Mouse (Mus musculus): Measurements from ENCODE around the gene Ccm2.

Gene Ccm2

DNA sequence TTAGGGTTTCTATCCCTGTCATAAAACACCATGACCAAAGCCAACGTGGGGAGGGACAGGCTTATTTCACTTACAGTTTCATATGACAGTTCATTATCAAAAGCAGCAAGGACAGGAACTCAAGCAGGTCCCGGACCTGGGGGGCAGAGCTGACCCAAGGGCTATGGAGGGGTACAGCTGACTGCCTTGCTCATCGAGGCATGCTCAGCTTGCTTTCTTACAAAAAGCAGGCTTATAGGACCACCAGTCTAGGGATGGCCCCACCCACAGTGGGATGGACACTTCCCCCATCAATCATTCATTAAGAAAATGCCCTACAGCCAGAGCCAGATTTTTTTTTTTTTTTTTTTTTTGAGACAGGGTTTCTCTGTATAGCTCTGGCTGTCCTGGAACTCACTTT lies 15.9 kb upstream of the Ccm2 start:
- DNase-seq = no peak

DNA sequence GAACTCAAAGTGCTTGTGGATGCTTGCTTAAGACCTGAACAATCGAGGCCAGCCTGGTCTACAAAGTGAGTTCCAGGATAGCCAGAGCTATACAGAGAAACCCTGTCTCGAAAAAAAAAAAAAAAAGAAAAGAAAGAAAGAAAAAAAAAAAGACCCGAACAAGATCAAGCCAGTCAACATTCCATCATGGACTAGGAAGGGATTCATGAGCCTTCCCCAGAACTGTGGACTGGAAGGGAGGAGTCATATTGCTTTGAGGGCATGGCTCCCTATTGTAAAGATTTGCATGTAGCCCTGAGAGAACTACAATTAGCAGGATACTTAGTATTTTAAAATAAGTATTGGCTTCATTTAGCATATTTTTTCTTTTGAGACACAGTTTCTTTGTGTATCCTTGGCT lies 2.0 kb upstream of the Ccm2 start:
- DNase-seq = no peak

DNA sequence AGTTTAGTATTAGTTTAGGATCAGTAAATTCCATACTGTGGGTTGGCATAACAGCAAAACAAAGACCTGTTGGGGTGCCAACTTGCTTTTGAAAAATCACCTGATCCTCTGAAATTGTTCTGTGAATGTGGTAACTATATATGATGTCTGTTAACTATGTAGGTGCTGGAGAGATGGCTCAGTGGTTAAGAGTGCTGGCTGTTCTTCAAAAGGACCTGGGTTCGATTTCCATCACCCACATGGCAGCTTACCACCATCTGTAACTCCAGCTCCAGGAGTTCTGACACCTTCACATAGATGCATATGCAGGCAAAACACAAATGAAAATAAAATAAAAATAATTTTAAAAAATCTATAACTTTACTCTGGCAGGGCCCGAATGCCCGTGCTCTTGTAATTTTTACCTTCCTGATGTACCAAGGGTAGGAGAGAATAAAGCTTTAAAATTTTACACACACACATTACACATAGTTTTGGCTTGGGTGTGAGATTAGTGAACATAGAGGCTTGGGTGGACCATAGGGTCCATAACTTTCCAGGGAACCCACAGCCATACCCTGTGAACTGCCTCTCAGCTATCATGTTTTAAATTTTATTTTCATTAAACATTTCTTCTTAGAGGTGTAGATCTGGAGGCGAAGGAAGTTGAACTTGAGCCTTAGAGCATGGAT lies 1.4 kb upstream of the Ccm2 start:
- no peak for DNase-seq

DNA sequence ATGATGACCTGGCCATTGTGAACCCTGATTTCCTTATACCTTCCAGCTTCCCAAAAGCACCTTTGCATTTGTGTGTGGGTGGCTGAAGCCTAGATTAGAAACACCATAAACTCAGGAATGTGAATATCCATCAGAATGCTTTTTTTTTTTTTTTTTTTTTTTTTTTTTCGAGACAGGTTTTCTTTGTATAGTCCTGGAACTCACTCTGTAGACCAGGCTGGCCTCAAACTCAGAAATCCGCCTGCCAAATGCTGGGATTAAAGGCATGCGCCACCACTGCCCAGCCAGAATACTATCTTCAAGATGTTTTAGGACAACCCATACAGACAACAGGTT lies 862 bp upstream of the Ccm2 start:
- DNase-seq = no peak

DNA sequence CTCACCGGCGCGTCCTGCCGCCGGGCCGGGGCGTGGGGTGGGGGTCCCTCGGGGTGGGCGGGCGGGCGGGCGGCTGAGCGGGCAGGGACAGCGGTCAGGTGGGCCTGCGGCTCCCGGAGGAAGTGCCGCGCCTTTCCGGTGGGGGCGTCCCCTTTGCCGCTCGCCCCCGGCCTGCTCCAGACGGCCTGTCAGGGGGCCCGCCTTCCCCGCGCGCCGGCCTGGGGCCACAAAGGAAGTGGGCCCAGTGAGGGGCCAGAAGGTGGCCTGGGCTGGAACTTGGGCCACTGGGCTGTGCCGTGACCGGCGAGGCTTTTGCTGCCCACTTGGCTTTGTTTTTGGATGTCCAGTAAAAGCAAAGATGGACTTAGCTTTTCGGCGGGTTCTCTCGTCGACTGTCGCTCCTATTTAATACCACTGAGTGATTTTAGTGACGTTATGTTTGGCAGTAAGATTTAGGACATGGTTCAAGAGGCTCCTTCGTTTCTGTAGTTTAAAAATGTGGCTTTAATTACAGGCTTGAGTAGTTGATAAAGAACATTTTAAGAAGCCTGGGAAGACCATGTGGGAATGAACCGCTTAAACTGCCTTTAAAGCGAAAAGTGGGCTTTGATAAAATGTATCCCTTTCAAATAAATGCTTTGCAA lies 472 bp downstream of the Ccm2 start:
- peak; percentile 73 for DNase-seq

DNA sequence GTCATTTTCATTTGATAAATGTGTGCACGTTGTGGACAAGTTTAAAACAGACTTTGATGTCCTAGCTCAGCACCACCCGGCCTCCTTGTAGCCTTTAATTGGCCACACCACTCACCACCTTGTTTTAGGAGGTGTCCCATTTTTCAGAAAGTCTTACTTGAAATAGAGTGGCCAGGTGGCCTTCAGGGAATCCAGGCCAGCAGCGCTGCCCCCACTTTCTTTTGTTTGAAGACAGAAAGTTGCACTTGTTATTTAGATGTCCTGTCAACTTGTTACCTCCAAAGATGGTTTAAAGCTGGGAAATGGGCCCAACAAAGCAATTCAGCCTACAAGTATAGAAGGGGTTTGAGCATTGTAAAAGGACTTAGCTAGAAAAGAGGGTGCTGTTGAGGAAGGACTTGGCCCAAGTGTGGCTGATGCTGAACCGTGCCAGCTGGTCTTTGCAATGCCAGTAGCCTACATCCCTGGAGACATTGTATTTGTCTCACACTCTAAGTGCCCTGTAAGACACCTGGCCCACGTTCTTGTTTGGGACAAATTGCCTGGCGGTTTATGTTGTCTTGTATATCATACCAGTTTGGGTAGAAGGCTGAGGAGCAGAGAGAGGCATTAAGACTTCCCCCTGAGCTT lies 1.1 kb downstream of the Ccm2 start:
- DNase-seq = no peak

DNA sequence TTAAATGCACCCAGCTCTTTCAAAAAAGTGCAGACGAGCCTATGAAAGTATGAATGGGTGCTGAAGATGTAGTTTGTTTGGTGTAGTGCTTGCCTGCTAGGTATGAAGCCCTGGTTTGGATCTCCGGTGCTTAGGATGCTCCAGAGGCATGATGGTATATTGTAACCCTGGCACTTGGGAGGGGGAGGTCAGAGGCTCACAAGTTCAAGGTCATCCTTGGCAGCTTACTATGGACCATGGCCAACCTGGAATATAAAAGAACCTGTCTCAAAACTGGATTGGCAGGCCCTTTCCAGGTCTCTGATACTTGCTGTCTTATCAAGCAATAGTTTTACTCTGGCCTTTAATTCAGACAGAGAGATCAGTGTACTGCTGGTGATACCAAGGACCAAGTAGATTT lies 3.1 kb downstream of the Ccm2 start:
- DNase-seq = no peak

DNA sequence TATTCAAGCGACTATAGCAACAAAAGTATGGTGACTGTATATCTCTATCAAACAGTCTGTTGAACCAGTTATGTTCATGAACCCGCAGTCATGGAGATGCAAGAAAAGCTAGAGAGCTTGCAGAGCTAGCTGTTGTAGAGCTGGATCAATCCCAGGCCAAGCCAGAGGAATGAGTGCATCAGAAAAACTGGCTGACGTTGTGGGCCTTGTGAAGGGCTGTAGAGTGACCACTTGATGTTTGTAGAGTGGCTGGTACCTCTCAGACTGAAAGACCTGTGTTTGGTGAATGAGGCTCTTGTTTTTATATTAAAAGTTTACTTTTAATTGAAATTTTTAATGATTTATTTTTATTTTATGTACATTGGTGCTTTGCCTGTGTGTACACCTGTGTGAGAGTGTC lies 3.5 kb downstream of the Ccm2 start:
- no peak for DNase-seq

DNA sequence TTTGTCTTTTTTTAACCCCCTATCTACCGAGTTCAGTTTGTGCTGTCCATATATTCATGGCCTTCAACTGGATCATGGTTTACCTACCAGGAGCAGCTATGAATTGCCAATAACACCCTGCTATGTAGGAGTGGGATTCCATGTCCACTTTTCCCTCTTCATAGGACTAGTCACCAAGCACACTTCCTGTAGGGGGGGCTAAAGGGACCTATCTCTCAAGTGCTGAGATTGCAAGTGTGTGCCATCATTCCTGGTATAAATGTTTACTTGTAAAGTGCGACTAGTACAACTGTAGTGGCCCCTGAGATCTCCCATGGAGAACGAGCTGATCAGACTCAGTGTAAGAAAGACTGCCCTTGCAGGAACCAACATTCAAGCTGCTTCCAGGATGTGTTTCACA lies 11.5 kb downstream of the Ccm2 start:
- no peak for DNase-seq

DNA sequence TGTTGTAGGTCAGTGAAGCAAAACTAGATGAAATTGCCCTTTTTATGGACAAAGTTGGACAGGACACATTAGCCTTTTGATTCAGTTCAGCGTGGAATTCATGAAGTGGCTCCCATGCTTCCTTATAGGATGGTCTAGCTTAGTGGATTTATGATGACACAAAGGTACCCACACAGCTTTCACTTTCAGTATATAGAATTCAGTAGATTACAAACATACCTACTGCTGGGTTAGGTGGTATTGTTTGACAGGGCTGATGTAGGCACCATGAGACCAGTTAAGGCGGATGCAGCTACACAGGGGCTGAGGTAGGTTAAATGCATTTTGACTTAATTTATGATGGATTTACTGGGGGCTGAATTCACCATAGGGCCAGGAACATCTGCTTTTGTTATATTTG lies 13.3 kb downstream of the Ccm2 start:
- no peak for DNase-seq

DNA sequence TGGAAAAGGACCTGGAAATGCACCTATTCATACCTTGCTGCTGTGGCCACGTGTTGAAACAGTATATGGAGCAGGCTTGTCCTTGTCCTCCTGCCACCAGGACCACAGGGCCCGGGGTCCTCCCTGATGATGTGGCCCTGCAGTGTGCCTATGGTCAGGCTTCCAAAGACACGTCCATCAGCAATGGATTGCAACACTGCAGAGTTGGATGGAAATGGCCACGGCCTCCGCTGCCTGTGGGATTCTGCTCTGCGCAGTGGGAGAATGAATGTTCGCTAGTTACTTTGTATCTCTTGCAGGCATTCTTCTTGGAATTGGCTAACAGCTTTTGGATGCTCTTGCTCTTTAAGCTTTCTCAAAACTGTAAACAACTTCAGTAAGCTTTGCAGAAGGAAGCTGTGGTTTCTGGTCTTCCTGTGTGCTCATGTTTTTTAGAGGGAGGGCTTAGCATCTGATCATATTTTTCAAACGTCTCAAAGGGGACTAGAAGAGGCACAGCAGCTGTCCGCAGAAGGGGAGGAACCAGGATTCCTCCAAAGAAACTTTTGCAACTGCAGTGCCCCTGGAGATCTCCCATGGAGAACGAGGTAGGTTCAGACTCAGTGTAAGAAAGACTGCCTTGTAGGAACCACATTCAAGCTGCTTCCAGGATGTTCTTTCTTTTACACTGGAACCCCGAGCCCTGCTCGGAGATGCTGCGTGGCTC lies 14.1 kb downstream of the Ccm2 start:
- no peak for DNase-seq

DNA sequence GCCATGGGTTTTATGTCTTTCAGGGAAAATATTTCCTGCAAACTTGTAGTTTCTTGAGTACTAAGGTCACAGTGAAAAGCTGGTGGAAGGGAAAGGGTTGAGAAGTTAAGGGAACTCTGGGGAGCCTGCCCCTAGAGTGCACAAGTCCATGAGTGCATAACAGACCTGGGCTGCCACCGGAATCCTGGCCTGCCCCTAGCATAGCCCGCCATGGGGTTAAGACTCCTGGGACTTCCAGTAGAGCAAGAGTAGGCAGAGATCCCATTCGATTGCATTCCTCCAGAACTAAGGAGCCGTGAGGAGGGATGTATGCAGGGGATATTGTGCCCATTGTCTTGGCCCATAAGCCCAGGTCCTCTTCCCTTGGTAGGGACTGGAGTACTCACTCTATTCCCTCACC lies 14.8 kb downstream of the Ccm2 start:
- DNase-seq = no peak

DNA sequence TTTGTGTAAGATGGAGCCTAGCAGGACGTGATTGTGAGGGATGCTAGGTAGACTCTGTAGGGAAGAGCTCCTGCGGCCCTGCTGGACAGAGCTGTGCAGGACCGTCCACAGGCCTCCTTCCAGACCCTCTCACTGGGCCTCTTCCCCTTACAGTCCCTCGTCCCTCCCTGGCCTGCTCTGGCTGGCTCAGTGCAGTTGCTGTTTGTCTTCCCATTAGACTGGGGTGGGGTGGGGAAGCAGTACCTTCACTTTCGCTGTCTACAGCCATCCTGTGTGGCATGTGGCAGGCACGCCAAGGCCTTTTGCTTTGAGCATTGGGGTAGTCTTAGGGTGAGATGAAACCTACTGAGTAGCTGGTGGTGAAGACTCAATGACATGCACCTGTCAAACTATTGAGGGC lies 15.7 kb downstream of the Ccm2 start:
- DNase-seq = no peak

DNA sequence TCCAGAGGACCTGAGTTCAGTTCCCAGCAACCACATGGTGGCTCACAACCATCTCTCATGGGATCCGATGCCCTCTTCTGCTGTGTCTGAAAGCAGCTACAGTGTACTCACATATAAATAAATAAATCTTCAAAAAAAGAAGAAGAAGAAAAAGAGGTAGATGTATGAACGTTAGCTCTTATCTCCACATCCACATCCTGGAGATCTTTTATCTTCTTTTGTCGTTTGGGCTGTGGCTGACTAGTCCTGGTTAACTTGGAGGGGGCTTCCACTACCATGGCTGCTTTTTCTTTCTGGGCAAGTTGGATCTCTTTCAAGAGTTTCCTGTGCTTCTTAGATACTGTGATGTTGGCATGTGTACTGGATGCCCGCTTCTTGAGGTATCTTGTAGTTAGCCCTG lies 16.5 kb downstream of the Ccm2 start:
- no peak for DNase-seq

DNA sequence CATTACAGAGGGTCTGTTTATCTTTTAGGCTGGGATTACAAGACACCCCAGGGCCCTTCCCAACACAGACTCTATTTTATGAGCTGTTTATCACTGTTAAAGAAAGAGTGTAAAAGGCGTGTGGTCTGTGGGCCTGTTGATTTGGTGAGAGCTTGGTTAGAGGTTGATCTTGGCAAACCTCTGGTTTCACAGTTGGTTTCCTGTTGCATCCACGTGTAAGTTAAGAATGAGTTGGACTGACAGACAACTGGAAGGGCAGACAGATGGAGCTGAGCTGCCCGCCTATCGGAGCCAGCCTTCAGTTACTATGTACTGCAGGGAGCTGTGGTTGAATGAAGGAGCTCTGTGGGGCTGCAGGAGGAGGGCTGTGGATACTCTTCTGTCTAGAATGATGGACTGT lies 19.8 kb downstream of the Ccm2 start:
- no peak for DNase-seq

DNA sequence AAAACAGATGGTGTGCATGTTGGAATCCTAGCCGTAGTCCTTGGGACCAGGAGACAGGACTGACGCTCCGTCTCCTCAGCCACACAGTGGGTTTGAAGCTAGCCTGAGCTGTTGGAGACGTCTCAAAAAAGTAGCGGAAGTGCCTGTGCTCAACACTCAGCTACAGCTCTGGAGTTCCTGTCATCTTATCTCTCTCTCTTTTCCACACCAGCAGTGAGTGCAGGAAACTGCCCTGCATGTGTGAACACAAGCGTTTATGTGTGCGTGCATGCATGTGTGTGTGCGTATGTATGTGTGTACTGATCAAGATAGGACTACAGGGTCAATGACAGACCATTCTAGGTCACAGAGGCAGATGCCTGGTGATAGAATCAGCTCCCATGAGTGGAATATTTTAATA lies 21.3 kb downstream of the Ccm2 start:
- no peak for DNase-seq

DNA sequence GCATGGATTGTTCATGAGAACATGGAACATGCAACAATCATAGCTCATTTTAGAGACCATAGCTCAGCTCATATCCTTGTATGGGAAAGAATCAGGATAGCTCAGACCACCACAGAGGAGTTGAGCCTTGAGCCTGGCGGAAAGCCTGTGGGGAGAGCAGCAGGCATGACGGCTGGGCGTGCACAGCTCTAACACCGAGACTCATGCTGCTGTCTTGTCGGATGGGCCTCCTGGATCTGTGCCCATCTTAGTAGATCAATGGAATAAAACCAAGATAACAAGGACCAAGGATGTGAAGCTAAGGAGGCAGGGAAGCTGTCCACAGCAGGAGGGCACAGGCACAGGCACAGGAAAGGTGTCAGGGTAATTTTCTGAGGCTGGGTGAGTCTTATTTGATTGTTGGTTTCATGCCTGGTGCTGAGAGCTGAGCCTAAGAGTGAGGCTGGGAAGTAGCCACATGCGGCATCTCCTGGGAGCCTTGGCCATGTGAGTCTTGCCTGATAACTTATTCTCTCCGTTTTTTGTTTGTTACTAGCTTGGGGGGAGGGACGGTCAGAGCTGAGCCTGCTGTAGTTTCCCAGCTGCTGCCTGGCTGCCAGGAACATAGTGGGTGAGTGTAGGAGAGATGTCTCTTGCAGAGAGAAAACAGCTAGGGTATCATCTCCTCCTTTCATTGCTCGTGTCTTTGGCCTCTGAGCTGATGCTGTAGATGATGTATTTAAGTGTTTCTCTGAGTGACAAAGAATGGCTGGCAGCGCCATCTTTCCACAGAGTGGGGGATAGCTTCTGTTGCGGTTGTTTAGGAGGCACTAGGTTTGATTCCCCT lies 22.1 kb downstream of the Ccm2 start:
- no peak for DNase-seq

DNA sequence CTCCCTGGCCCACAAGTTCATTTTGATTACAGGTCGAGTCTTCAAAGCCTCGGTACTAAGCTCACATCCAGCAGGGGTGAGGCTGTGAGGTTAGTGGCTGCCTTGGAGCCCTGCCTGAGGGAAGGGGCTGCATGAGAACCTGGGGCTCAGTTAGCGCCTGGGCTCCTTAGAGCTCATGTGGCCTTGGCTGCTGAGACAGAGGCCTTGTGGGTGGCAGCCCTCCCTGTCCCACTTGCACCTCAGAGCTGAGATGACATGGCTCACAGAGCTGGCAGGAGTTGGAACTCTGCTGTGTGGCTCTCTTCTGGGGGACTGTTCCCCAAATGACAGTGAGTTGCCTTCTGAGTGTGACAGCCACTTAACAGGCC lies 22.7 kb downstream of the Ccm2 start:
- DNase-seq = no peak

DNA sequence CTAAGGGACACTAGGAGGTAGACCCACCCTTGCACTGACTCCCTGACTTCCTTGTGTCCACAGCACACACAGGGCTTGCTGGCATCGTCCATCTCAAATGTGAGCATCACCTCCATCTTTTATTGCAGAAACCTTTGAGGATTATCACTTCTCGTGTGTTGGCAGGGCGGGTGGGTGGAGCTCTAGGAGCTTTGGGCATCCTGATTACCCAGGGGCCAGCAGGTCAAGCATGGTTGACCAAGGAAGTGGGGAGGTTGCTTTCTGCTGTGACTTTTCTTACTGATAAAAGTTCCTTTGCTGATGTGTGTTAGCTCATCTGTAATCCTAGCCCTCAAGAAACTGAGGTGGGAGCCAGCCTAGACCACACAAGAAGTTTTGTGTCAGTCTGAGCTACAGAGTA lies 29.5 kb downstream of the Ccm2 start:
- DNase-seq = no peak

DNA sequence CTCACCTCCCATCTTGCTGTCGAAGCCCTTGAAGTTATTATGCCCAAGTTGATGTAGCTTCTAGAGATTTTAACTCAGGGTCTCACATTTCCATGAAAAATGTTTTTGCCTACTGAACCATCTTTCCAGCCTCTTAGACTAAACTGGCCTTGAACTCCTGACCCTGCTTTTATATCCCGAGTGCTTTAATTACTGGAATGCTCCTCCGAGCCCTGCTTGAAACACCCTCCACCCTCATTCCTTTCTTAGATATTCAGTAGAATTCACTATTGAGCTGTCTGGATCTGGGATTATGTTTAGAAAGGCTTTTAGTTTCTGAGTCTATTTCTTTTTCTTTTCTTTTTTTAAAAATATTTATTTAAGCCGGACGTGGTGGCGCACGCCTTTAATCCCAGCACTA lies 32.7 kb downstream of the Ccm2 start:
- DNase-seq = no peak

DNA sequence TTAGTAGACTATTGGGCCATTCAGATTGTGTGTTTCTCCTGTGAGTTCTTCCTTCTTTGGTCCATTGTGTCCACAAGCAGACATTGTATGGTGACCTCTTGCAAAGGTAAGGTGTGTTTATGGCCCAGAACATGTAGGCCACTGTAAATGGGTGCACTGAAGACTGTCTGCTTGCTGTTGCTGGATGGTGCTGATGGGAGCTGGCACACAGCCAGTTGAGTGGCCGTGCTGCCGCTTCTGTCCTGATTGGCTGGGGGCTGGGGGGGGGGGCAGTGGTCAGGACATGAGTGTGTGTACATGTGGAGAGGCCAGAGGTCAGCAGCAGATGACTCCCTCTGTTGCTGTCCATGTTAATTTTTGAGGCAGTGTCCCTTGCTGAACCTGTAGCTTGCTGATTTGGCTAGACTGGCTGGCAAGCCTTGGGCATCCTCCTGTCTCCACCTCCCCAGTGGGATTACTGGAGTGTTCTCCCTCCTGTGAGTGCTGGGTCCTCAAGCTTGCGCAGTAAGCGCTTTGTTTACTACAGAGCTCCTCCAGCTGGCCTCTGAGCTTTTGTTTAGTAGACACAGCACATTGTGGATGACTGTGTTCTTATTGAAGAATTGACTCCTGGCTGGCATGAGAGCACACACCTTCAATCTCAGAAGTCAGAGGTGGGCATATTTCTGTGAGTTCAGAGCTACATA lies 33.5 kb downstream of the Ccm2 start:
- no peak for DNase-seq

DNA sequence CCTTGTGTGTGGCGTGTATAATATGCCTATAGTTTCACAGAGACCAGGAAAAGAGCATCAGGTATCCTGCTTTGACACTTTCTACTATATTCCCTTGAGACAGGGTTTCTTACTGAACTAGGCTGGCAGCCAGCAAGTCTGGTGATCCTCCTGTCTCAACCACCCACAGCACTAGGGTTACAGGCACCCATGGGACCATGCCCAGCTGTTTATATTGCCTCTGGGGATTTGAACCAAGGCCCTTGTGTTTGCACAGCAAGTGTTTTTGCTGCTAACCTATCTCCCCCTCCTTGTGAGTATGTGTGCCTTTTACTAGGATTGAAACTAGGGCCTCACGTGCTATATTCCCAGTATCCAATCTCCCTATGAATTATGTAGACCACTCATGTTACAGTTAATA lies 34.9 kb downstream of the Ccm2 start:
- no peak for DNase-seq

DNA sequence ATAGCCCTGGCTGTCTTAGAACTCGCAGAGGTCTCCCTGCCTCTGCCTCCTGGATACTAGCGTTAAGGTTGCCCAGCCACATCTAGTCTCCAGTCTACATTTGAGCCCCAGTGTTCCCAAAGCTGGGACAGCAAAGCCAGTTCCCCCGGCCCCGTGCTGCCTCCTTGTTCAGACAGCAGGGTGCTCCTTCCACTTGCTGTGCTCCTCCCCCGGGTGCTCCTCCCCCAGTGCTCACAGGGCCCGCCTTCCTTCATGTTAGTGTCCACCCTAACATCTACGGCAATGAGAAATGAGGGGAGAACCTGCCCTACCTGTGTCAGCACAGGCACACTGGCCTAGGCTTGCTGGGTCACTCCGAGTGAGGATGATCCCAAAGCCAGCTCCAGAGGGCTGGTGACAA lies 39.1 kb downstream of the Ccm2 start:
- no peak for DNase-seq

All from kidney, adult 18-20 months (tissue).